Mouse (Mus musculus): Measurements from ENCODE around the gene Kank2. TPM values are rescaled to one million over a fixed set of nuclear protein-coding genes. Genes with fewer than 3 reads are reported as not detected.
"Not testable (repeated sequence)": the region's sequence is repeated elsewhere in the genome, so short reads cannot be mapped to it uniquely, and the experiment has no call there.

Gene Kank2
- polyA plus RNA-seq, 2 experiments from 2014 or later: not detected

DNA sequence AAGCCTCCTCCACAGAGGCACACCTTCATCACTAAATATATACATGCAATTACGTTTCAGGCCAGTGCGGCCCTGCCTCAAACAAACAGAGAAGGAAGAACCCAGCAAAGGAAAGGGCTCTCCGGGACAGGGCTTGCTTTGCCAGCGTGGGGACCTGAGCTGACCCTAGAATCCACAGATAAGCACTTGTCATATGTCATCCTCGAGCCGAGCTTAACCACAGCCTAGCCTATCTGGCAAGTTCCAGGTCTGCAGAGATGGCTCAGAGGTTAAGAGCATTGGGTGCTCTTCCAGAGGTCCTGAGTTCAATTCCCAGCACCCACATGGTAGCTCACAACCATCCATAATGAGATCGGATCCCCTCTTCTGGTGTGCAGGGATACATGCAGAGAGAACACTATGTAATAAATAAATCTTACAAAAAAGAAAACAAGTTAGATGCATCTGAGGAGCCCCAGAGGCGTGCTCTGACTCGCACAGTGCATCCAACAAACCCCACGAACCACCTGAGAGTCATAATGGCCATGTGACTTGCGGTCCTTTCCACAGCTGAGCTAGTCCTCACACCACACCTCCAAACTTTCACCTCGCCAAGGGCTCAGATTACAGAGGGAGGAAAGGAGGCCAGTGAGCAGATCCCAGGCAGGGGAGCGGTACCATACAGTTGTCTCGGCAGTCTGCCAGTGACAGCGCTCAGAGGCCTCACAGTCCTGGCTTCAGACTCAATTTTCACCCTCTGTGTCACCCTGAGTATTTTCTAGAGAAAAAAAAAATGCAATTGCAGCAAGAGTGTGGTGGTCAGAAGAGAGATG, 16.7 kb downstream of the Kank2 start:
- no peak for ATAC-seq

DNA sequence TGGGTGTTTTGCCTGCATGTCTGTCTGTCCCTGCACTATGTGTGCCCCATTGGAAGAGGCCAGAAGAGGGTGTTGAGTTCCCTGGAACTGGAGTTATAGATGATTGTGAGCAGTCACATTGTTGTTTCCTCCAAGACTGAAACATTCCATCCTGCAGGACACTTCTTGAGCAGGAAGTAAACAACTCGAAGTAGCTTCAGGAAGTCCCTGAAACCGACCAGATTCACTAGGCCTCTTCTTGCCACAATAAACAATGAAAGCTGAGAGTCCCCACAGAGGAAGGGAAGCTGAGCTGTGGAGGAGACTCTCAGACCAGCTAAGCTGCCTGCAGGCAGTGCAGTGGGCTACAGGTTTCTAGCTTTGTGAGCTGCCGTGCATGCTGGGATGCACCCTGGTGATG, 20.8 kb downstream of the Kank2 start:
- no peak for ATAC-seq

DNA sequence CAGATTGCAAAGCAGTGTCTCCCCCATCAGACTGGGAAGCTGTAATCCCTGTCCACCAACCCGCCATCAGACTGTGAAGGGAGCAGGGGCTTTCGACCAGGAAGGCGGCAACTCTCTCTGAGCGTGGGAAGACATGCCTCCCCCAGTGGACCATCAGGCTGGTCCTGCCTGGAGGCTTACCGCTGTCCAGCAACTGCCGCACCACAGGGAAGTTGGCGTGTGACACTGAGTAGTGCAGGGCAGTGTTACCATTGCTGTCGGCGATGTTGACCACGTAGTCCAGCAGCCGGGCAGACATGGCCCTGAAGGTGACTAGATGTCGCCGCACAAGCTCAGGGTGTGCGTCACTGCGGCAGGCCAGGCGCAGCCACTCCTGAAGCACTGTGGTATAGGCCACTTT, 24.2 kb downstream of the Kank2 start:
- no peak for ATAC-seq

DNA sequence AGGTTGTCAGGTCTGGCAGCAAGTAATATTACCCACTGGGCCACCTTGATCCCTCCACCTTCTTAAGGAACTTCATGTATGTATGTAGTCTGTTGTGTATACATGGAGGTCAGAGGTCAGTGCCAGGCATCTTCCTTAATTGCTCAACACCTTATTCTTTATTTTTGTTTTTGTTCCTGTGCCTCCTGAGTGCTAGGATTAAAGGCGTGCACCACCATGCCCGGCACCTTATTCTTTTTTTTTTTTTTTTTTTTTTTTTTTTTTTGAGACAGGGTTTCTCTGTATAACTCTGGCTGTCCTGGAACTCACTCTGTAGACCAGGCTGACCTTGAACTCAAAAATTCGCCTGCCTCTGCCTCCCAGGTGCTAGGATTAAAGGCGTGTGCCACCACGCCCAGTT, 25.1 kb downstream of the Kank2 start:
- not testable (repeated sequence) for ATAC-seq

DNA sequence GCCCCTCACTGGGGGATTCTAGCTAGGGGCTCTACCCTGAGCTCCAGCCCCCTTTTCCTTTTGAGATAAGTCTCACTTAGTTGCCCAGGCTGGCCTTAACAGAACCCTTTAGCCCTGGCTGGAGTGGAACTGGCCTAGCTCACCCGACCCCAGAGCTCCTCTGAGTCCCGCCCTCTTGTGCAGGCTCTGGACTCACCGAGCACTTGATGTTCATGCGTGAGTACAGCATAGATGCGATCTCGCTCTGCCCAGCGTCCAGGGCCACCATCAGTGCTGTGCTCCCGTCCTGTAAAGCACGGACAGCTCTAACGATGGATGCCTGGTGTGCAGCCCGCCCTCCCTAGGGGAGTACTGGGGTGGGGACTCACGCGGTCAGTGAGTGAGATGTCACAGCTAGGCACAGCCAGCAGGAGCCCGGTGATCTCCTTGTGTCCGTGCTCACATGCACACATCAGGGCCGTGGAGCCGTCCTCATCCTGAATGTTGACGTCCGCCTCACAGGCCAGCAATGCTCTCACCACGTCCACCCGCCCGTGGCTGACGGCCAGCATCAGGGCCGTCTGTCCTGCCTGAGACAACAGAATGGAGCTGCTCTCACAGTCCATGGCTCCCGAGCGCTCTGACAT, 28.9 kb downstream of the Kank2 start:
- no peak for ATAC-seq

DNA sequence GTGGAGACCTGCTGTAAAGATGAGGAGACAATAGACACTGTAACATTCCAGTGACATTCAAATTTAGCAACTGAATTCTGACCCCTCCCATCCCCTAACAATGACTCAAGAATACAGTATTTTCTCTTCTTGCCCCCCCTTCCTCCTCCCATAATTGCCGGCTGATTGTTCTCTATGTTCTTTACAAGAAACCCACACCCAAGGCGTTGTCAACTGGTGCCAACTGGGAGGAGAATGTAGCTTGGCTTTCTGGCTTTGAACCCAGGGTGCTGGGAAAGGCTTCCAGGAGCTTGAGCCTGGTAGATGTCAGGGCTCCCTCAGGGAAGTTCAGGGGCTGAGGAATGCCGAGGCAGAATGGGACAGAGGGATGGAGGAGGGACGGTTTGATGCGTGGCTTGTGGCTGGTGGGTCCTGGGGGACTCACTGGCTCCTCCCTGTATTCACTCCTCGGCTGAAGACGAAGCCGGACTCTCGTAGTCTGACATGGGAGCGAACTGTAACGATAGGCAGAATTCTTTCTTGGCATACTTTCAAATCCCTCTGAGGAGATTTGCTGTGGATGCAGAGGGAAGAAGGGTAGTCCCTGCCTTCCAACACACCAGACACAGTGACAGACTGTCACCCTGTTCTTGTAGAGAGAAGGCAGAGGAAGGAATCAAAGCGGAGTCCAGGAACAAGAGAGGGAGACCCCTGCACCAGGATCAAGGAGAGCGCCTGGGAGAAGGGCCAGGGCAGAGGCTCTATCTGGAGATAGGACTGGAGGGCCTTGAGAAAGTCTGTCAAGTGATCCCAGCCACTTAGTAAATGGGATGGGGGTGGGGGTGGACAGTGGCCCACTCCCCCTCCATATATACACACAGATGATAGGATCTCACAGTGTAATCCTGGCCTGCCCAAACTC, 29.8 kb downstream of the Kank2 start:
- ATAC-seq: no peak

DNA sequence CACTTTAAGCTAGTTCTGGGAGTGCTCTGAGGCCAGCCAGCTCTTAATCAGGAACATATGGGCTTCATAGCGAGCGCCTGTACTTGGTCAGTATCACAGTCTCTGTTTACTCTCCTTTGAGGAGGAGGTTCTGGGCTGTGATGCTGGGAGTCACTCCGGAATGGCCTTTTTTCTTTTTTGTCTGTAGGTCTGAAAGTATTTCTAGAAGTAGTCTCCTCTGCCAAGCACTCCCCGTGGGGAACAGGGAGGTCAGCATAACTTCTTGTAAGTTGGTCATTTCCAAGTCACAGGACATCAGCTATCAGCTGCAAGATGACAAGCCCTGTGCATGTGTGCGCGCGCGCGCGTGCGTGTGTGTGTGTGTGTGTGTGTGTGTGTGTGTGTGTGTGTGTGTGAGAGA, 30.6 kb downstream of the Kank2 start:
- no peak for ATAC-seq

DNA sequence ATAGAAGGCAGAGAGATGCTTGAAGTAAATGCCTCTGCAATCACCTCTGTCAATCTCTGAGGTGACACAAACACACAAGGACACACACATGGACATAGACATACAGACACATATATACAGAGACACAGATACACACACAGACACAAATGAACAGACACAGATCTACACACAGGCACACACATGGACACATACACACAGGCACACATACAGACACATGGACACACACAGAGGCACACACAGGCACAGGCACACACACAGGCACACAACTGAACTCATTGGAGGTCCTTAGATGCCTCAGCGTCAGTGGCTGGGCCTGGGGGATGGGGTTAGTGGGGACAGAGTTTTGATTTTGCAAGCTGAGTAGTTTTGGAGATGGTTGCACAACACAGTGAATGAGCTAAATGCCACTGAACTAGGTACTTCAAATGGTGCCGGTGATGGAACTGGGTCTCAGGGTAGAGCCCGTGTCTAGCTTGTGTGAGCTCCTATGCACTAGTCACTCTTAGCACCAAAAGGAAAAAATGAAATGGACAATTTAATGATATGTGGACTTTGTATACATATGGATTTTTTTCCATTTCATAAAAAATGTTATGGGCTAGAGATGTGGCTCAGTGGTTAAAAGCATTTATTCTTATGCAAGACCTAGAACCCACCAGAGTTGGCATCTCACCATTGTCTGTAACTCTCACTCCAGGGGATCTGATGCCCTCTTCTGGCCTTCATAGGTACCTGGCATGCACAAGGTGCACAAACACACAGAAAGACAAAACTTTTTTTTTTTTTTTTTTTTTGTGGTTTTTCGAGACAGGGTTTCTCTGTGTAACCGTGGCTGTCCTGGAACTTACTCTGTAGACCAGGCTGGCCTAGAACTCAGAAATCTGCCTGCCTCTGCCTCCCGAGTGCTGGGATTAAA, 34.2 kb downstream of the Kank2 start:
- ATAC-seq: no peak

DNA sequence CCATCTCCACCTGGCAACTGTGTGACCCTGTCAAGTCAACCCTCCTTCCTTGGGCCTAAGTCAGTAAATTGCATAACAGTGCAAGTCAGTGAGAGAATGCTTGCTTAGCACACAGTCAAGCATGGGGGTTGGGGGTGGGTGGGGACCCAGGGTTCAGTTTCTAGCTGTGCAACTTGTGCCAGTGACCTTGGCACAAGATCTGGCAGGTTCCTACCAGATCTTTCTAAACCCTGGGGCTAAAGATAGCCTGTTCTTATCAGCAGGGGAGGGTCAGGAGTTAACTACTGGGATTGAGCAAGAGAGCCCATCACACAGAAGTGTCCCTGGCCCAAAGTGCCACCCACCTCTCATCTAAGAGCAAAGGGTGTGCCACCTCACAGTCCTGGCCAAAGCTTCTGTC, 36.4 kb downstream of the Kank2 start:
- no peak for ATAC-seq

DNA sequence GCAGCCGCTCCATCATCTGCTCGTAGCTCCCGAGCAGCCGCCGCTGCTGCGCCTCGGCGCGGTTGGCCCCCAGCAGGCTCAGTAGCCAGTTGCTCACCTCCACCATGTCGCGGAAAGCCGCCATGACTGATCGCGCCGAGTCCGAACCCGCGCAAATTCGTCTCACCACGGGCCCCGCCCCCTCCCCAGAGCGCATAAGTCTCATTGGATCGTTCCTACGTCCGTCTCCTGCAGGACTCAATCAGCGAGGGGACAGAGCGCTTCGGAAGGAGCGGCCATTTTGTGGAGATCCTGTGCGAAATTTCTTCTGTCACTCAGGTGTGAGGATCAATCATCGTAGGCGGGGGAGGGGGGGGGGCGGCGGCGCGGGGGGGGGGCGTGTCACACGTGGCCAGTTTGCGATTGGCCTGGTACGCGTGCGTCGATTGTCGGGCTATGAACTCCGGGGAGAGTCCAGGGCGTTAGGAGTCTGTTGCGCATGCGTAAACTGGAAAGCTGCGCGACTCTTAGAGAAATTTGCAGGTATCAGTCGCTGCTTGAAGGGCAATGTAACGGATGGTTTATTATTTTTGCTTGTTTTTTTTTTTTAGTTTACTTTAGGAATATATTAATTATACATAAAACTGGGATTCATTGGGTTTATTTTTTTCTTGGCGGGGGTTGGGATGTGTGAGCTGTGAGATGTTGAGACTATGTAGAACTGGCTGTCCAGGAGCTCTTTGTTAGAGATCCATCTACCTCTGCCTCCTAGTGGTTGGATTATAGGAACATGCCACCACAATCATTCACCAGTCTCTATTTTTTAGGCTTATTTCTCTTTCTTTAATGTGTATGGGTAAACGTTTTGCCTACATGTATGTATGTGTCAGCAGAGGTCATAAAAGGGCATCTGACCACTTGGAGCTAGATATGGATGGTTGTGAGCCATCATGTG, 38.1 kb downstream of the Kank2 start, which contains the start of gene Spc24:
Gene Spc24, minus strand, starts transcription at position 149 of the 934 bp plus-strand sequence.
- peak; percentile 98 for ATAC-seq

DNA sequence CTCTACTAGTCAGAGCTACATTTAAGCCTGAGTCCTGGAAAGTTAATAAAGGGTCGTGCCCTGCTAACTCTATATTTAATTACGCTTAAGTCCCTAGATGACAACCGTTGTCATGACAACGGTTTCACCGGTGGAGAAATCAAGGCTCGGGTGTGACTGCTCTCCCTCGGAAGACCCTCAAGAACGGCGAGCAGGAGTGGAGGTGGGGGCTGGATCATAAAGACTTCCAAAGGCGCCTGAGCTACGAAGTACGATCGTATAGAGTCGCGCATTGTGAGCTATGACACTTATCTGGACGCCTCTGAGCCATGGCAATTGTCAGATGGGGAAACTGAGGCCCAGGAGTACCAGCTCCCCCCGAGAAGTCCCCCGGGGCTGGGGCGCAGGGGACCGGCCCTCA, 38.8 kb downstream of the Kank2 start:
- ATAC-seq: no peak

DNA sequence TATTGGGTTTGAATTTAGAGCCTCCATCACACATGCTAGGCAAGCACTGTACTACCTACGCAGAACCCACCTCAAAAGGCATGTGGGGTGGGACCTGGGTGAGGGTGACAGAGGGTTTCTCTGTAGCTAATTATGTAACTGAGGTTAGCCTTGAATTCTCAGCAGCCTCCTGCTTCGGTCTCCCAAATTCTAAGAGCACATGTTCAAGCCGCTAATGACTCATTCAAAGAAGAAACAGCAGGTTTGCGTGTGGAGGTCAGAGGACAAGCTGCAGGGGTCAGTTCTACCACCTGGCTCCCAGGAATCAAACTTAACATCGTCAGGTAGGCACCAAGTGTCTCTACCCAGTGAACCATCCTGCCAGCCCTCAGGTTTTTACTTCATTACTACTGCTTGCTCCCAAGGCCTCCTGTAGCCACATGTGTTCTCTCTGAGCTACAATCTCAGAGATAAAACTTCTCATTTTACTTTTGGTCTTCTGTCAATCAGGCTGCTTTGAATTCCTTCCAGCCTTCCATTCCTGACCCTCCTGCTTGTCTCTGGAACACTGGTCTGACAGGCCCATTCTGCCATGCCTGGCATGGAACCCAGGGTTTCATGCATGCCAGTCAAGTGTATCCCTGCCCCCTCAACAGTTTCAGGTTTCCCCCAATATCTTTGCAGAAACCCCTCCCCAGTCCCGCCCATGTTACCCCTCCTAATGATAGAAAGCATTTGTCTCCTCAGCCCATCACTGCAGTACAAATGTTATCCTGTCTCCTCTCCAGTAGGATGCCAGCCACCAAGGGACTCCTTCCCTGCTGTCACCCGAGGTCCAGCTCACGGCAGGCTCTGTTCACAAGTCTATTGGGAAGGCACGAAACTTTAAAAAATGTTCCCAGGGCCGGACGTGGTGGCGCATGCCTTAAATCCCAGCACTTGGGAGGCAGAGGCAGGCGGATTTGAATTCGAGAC, 39.7 kb downstream of the Kank2 start:
- no peak for ATAC-seq

DNA sequence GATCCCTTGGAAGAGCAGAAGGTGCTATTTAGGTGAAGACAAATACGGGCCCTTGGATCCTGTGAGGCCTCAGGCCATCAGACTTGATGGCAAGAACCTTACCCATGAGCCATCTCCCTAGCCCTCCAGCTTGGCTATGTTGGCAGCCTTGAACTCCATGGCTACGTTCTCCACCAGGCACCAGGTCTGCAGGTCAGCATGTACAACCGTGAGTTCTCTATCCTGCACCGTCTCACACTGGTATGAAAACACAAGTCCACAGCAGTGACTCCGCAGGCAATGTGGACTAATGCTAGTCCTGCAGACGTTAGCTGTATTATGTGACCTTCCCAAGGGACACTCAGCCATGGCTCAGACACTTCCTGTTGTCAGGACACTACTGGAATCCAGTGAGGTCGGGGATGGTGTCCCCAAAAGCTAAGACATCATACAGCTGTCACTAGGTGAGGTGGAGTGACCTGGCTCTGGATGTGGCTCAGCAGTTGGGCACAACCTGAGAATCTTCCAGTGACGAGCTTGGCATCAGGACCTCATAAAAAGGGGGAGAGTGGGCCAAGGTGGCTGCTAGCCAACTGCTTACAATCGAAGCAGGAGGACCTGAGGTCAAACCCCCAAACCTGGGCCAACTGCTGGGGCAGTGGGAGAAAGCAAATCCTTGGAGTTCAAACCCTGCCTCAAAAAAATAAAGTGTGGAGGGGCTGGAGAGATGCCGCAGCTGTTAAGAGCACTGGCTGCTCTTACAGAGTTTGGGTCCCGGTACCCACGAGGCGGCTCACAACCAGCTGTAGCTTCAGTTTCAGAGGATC, 43.8 kb downstream of the Kank2 start:
- no peak for ATAC-seq

DNA sequence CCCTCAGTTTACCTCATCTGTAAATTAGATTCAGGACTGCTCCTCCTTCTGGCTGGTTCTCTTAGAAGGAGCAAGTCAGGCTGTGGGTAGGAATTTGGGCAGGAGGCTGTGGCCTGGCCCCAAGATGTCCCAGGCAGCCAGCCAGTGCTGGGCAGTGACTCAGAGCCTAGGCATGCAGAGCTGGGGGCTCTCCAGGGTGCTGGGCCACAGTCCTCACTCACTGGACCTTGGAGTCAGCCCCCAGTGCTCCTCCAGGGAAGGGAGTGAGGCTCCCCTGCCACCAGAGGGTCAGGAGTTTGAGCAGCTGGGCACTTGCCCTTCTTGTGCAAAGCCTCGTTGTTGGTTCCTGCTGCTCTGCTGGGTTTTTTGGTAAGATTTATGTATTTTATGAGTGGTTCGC, 44.5 kb downstream of the Kank2 start:
- ATAC-seq: no peak

DNA sequence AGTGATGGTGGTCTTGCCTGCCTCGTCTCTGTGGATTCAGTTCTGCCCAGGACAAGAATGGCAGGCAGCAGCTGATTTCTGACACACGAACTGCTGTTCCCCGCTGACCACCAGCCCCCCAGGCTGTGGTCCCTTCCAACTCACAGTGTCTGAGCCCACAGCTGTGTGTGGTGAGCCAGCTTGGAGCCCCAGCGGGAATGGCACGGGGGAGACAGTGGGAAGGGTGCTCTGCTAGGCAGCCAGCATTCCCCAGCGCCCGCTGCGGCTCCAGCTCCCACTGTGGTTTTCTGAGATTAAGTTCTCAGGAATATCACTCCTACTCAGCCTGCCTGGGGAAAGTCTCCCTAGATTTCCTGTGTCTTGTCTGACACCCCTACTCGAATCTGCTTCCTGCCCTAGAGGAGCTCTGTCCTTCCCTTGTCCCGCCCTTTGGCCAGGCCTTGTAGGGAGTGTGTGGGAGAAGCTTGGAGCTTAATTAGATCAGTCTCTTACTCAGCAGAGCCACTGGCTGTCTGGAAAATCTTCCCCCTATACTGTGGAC, 46.2 kb downstream of the Kank2 start:
- no peak for ATAC-seq

DNA sequence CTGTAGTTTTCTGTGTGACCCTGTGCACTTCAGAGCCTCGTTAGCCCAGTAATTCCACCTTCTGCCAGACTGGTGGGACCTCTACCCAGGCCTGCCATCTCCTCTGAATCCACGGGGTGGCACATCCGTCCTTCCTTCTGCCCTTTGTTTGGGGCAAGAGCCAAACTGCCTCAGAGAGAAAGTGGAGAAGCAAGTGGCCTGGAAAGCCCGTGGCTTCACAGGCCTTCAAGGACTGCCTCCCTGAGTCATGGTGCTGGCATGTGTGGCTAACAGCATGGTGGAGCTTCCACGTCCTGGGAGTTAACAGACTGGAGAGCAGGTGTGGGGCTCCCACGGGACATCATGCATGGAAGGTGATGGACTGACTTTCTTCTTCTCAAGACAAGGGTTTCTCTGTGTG, 47.2 kb downstream of the Kank2 start:
- no peak for ATAC-seq

DNA sequence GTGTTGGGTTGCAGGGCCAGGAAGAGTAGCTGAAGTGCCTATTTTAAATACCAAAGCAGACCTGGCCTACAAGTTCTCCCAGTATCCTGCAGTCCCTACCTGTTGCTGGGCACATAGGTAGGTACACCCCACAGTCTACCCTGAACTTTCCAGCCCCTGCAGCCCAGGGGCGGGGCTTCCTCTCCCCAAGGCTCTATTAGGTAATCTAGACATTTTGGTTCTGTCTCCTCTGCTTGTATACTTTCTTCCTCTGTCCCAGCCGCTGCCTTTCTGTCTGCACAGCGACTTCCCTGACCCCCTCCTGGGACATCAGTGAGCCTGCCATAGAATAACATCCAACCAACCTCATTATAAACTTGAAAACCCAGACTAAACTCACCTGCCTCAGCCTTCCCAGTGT, 48.2 kb downstream of the Kank2 start:
- ATAC-seq: no peak

DNA sequence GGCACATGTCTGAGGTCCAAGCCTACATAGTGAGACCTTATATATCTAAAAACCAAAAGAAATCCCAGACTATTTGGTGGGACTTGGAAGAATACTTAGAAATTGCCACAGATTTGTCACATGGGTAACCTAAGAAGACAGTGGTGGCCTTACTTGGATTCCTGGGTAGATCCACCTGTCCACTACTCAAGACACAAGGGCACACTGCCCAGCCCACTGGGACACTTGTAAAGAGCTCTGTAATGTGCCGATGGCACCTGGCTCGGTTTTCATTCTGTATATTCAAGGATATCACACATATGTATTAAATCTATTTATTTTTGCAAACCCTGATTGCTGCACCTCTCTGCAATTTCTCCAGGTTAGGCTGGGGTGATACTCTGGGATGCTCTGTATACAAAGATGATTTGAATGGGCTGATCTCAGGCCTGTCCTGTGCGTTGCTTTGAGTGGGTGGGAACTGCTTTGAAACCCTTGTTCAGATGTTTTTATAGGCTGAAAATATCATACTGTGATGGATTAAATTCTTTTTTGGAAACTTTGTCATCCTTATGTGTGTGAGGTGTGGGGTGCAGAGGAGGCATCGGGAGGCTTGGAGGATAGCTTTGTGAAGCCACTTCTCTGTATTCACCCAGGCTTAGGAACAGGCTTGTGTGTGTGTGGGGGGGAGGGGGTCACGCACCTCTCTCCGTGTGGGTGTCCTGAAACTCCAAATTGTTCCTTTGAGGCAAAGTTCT, 49.0 kb downstream of the Kank2 start:
- no peak for ATAC-seq
